Mouse (Mus musculus) spleen, adult 2 months (tissue): Measurements from ENCODE around the gene Snx3.

Experiments
- CTCF ChIP-seq: fragments of 200-500 bp; IDR thresholded peaks from 2 replicates; pipeline ENCODE4 v1.5.1; 2011; ENCODE audit warnings: mild to moderate bottlenecking, inconsistent platforms; ENCODE audit not compliant: insufficient read depth, insufficient read length, insufficient replicate concordance; ENCODE audit errors: extremely low read depth
- POLR2A ChIP-seq: fragments of 200-500 bp; IDR thresholded peaks from 2 replicates; pipeline ENCODE4 v1.6.1; 2011; ENCODE audit warnings: low read depth, low read length, inconsistent platforms

DNA sequence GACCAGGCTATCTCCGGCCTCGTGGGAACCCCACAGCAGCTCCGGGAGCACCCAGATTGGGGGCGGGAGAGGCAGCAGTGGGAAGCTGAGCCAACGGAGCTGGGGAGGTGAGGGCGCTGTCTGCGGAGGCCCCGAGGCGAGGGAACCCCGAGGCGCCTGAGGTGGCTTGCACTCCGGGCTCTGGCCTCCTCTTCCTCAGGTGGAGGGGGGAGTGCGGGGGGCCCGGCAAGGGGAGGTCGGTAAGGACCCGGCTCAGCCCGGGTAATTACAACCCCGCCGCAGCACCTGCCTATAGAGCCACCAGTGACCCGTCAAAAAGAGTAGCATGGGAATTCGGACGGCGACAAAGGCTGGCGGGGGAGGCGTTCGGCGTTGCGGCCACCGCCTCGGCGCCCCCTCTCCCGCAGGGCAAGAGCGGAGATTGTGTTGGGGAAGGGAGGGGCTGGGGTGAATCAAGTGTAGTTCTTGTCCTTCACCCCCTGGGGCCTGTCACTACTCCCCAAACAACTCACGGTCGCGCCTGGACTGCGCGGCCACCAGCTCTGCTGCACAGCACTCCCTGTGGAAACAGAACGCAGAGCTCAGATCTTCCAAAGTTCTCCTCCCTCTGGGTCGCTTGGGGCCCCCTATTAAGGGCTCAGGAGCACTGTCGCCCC, 77.8 kb downstream of the Snx3 start:
- no peak for TF ChIP-seq CTCF
- TF ChIP-seq POLR2A: no peak
